Mouse (Mus musculus): ENCODE measurements around the gene Tnf. TPM values are rescaled to one million over a fixed set of nuclear protein-coding genes. Genes with fewer than 3 reads are reported as not detected.

Gene Tnf
- polyA plus RNA-seq (2015; fragmentation: Nextera tagmentation; extraction: Ambion mirVana): 0.12 and 0.23 TPM in 2 replicates

DNA sequence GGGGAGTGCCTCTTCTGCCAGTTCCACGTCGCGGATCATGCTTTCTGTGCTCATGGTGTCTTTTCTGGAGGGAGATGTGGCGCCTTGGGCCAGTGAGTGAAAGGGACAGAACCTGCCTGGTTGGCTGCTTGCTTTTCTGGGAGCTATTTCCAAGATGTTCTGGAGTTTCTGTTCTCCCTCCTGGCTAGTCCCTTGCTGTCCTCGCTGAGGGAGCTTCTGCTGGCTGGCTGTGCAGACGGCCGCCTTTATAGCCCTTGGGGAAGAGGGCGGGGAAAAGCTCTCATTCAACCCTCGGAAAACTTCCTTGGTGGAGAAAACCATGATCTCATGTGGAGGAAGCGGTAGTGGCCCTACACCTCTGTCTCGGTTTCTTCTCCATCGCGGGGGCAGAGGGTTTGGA, at the start of gene Tnf:
Gene Tnf (minus strand): TSS at position 221 of the 400 bp plus-strand sequence.
- Histone ChIP-seq H3K9me3 (no peaks in the 10 kb centered on the region), H3K27ac (replicated peaks) (no peak within 1 kb of the TSS), H3K36me3 (no peaks in the 10 kb centered on the region), H3K4me1 (peaks cover 6% of the 10 kb centered on the region), H3K4me3 (peak within 1 kb of the TSS; percentile 21), H3K9ac (peak within 1 kb of the TSS; percentile 37; the same call in 1 of the 2 replicates), H3K27me3 (replicated peaks) (peaks cover 91% of the 10 kb centered on the region), H3K4me2 (peak within 1 kb of the TSS; percentile 22; the same call in 1 of the 2 replicates)
- ATAC-seq (ENCODE audit: extremely low read depth, insufficient number of reproducible peaks, low FRiP score, low TSS enrichment): no peak
- 30% methylated on average over 13 of the region's 13 CpGs for WGBS

DNA sequence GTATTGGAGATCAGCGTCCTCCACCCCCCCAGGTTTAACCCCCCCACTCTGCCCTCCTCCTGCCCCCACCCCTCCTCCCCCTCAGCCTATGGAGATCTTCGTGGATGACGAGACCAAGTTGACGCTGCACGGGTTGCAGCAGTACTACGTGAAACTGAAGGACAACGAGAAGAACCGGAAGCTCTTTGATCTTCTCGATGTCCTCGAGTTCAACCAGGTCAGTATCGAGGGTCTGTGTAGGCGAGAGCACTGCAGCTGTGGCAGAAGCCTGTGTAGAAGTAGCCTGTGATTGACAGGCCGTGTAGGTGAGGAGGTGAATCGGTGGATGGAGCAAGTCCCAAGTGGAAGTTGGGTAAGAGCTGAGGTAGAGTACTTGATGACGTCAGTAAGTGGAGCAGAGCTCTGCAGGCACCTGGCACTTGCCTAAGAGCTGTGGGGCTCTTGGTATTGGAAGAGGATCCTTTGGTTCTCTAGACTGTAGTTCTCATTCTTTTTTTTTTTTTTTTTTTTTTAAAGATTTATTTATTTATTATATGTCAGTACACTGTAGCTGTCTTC, 49.4 kb upstream of the Tnf start:
- Histone ChIP-seq H3K4me3 (no peak overlapping the region), H3K9ac (no peak overlapping the region), H3K4me2 (no peak overlapping the region), H3K9me3 (no peaks in the 10 kb centered on the region), H3K36me3 (peaks cover 81% of the 10 kb centered on the region), H3K27me3 (replicated peaks) (no peaks in the 10 kb centered on the region), H3K27ac (replicated peaks) (no peak overlapping the region), H3K4me1 (peaks cover 13% of the 10 kb centered on the region)
- no peak for ATAC-seq (ENCODE audit: extremely low read depth, insufficient number of reproducible peaks, low FRiP score, low TSS enrichment)
- 78% methylated on average over 15 of the region's 15 CpGs for WGBS

- Histone ChIP-seq H3K27me3 (replicated peaks) (no peaks in the 10 kb centered on the region), H3K4me3 (no peak overlapping the region), H3K9ac (no peak overlapping the region), H3K9me3 (no peaks in the 10 kb centered on the region), H3K36me3 (peaks cover 89% of the 10 kb centered on the region), H3K4me1 (peaks cover 20% of the 10 kb centered on the region), H3K4me2 (no peak overlapping the region), H3K27ac (replicated peaks) (no peak overlapping the region)
- no peak for ATAC-seq (ENCODE audit: extremely low read depth, insufficient number of reproducible peaks, low FRiP score, low TSS enrichment)
- WGBS: 80% methylated on average over 3 of the region's 3 CpGs
Observed at GRCm38 (mm10) chr17:35250348-35251120, 48.7 kb upstream of the Tnf start.

DNA sequence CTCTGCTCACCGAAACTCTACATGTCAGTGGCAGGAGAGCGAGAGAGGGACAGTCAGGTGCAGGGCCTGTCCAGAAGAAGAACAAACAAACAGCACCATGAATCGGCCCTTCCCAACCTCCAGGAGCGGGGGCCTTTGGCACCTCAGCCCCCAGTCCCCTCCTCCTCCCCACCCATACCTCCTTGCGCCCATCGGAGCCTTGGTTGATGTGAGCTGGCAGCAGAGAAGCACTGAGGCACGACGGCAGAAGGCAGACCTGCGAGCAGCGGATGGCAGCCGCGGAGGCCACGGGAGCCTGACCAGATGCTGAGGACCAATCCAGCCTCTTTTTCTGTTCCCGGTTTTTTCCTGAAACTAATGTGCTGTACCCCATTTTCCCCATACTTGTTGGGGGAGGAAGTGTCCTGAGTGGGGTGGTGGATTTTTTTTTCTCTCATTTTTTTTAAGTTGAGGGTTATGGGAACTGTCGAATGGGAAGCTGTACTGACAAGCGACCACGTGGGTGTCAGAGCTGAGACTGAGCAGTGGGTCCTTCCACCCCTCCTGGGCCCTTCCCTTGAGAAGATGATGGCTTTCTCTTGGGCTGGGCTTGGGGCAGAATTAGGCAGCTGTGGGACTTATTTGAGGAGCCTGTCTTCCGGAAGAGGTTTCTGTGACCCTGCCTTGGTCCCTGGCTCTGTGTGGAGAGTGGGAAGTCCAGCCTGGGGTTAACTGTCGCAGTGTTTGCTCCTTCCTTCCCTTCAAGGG, 47.8 kb upstream of the Tnf start:
- Histone ChIP-seq H3K4me3 (no peak overlapping the region), H3K4me2 (no peak overlapping the region), H3K27me3 (replicated peaks) (no peaks in the 10 kb centered on the region), H3K9ac (no peak overlapping the region), H3K9me3 (no peaks in the 10 kb centered on the region), H3K4me1 (peaks cover 29% of the 10 kb centered on the region), H3K36me3 (peaks cover 98% of the 10 kb centered on the region), H3K27ac (replicated peaks) (no peak overlapping the region)
- WGBS: 88% methylated on average over 19 of the region's 19 CpGs
- no peak for ATAC-seq (ENCODE audit: extremely low read depth, insufficient number of reproducible peaks, low FRiP score, low TSS enrichment)

DNA sequence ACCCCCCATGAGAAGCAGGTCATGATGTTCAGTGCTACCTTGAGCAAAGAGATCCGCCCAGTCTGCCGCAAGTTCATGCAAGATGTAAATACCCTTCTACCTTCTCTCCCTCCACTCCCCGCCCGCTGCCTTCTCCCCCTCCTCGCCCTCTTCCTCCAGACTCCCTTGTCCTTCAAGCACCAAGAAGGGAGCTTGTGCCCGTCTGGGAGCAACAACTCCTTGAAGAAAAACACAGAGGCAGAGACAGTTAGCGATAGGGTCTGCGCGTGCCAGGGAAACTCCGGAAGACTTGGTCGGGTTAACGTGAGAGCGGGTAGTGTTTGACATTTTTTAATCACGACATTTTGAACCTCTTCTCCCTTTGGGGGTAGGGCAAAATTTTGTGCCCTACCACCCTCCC, 47.2 kb upstream of the Tnf start:
- Histone ChIP-seq H3K9ac (no peak overlapping the region), H3K36me3 (peaks cover 99% of the 10 kb centered on the region), H3K9me3 (no peaks in the 10 kb centered on the region), H3K4me1 (peaks cover 35% of the 10 kb centered on the region), H3K4me3 (no peak overlapping the region), H3K27me3 (replicated peaks) (no peaks in the 10 kb centered on the region), H3K27ac (replicated peaks) (no peak overlapping the region), H3K4me2 (no peak overlapping the region)
- 86% methylated on average over 14 of the region's 14 CpGs for WGBS
- ATAC-seq (ENCODE audit: extremely low read depth, insufficient number of reproducible peaks, low FRiP score, low TSS enrichment): no peak

GRCm38 (mm10) chr17:35247144-35247543, 45.3 kb upstream of the Tnf start:
- H3K36me3 ChIP-seq: peaks cover 90% of the 10 kb centered on the region
- no peak overlapping the region for H3K4me3 ChIP-seq
- peaks cover 45% of the 10 kb centered on the region for H3K4me1 ChIP-seq
- no peaks in the 10 kb centered on the region for H3K27me3 ChIP-seq (replicated peaks)
- WGBS: 78% methylated on average over 7 of the region's 7 CpGs
- no peak overlapping the region for H3K9ac ChIP-seq
- H3K27ac ChIP-seq (replicated peaks): no peak overlapping the region
- no peak for ATAC-seq (ENCODE audit: extremely low read depth, insufficient number of reproducible peaks, low FRiP score, low TSS enrichment)
- no peak overlapping the region for H3K4me2 ChIP-seq
- no peaks in the 10 kb centered on the region for H3K9me3 ChIP-seq

DNA sequence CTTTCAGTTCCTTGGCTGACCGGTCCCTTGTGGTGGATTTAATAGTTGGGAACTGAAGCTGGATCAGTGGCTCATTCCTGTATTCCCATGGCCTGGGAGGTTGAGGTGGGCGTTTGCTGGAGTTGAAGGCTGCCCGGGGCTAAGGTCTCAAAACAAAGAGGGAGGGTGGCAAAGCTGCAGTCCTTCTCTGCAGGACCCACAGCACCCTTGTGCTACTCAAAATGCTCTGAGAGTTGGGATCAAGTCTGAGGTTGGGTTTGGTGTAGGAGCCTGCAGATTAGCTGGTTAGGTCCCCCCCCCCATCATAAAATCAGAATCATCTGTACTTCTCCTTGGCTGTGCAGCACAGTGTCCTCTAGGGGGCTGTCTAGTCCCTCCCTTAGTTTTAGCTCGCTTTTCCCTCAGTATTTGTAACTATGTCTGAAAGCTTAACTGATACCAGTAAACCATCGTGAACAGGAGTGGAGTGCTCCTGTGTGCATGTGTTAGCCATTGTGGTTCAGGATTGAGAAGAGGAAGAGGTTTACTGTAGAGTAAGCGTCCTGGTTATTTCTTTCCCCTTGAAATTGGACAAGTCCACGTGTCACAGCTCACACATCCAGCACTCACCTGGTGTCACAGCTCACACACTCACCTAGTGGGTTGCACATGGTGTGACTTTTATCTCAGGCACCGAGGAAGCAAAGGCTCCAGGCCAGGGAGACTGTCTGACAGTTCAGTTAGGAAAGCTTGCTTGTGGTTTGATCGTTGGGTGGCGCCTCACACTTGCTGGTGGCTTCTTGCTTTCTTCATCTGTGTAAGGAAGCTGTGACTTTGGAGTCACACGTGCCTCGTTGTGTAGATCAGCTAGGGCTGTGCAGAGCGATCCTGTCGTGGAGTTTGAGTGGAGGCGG, 44.2 kb upstream of the Tnf start:
- Histone ChIP-seq H3K4me2 (no peak overlapping the region; the same call in 1 of the 2 replicates), H3K9ac (peak overlapping the region; percentile 100; the same call in 1 of the 2 replicates), H3K27ac (replicated peaks) (no peak overlapping the region)

GRCm38 (mm10) chr17:35244999-35245398, 43.2 kb upstream of the Tnf start:
- peak overlapping the region; percentile 73 for H3K4me2 ChIP-seq
- ATAC-seq (ENCODE audit: extremely low read depth, insufficient number of reproducible peaks, low FRiP score, low TSS enrichment): no peak
- H3K9ac ChIP-seq: peak overlapping the region; percentile 100
- H3K4me1 ChIP-seq: peaks cover 56% of the 10 kb centered on the region
- peaks cover 70% of the 10 kb centered on the region for H3K36me3 ChIP-seq
- no peaks in the 10 kb centered on the region for H3K27me3 ChIP-seq (replicated peaks)
- H3K9me3 ChIP-seq: no peaks in the 10 kb centered on the region
- H3K27ac ChIP-seq (replicated peaks): no peak overlapping the region; the same call in 1 of the 2 replicates
- 65% methylated on average over 2 of the region's 2 CpGs for WGBS
- peak overlapping the region; percentile 95 for H3K4me3 ChIP-seq

More for the DNA sequence above, 44.2 kb upstream of the Tnf start:
- Histone ChIP-seq H3K4me3 (no peak overlapping the region), H3K4me1 (peaks cover 46% of the 10 kb centered on the region), H3K27me3 (replicated peaks) (no peaks in the 10 kb centered on the region), H3K36me3 (peaks cover 79% of the 10 kb centered on the region), H3K9me3 (no peaks in the 10 kb centered on the region)
- 83% methylated on average over 15 of the region's 15 CpGs for WGBS
- ATAC-seq (ENCODE audit: extremely low read depth, insufficient number of reproducible peaks, low FRiP score, low TSS enrichment): no peak

DNA sequence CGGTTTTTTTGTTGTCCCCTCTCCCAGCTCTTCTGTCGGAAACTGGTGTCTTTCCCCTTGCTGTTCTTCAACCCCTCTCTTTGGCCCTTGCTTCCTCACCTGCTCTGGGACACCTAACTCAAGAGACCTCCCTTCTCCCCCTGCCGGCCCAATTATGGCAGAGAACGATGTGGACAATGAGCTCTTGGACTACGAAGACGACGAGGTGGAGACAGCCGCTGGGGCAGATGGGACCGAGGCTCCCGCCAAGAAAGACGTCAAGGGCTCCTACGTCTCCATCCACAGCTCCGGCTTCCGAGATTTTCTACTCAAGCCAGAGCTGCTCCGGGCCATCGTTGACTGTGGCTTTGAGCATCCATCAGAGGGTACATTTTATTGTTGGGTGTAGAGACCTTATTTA, 41.3 kb upstream of the Tnf start:
- Histone ChIP-seq H3K4me3 (peak overlapping the region; percentile 95), H3K36me3 (peaks cover 50% of the 10 kb centered on the region), H3K9ac (peak overlapping the region; percentile 100), H3K4me1 (peaks cover 60% of the 10 kb centered on the region), H3K27me3 (replicated peaks) (no peaks in the 10 kb centered on the region), H3K9me3 (no peaks in the 10 kb centered on the region), H3K27ac (replicated peaks) (peak overlapping the region; percentile 99), H3K4me2 (peak overlapping the region; percentile 73)
- whole genome bisulfite sequencing: 9% methylated on average over 16 of the region's 16 CpGs
- no peak for ATAC-seq (ENCODE audit: extremely low read depth, insufficient number of reproducible peaks, low FRiP score, low TSS enrichment)

DNA sequence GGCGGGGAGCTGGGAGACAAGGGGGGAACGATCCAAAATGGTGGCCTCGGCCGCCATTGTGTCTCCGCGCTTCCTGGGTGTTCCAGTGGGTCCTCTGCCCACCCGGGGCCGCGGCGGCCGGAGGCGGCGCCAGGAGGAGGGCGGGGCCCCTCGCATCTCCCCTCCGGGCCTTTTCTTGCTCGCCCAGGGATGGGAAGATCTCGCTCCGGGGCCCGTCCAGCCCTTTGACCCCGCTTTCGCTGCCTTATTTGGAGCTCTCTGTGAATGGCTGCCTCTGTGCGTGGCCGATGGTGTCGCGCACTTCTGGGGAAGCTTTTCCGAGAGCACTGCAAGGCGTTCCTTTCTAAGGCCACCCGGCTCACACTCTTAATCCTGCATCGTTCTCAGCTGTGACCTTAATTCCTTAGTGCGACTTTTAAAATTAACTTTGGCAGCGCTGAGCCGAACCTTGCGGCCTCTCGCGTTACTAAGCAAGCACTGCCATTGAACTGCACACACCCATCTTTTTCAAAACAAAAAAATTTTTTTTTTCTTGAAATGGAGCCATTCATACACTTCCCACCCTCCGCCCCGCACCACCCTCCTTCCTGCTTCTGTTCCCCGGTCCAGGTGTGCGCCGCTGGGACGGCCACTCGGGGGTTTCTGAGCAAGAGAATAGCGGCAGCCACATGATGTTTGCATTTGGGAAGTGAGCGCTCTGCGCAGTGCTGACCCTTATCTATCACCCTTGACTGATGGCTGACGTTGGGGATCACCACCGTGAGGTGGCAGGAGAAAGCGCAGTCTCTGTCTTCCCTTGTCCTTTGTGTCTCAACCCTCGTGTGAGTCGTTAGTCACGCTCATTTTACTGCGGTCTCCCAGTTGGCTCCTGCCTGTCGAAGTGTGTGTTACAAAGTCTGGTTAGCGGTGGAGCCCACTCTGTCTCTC, 40.5 kb upstream of the Tnf start:
- ATAC-seq (ENCODE audit: extremely low read depth, insufficient number of reproducible peaks, low FRiP score, low TSS enrichment): peak; percentile 49; the same call in 1 of the 2 replicates
- Histone ChIP-seq H3K4me1 (peaks cover 57% of the 10 kb centered on the region), H3K9ac (peak overlapping the region; percentile 100), H3K9me3 (no peaks in the 10 kb centered on the region), H3K27ac (replicated peaks) (peak overlapping the region; percentile 99), H3K27me3 (replicated peaks) (no peaks in the 10 kb centered on the region), H3K4me2 (peak overlapping the region; percentile 73), H3K4me3 (peak overlapping the region; percentile 95), H3K36me3 (peaks cover 47% of the 10 kb centered on the region)
- WGBS: under 1% methylated on average over 55 of the region's 55 CpGs
